Mouse (Mus musculus): ENCODE measurements around the gene Il17c. TPM values are rescaled to one million over a fixed set of nuclear protein-coding genes. Genes with fewer than 3 reads are reported as not detected.
A peak's percentile ranks its signal among the peaks of the same experiment; 100 is the strongest.

The Il17c gene
- not detected in 2 replicates for polyA plus RNA-seq (2011; ENCODE audit: insufficient read length, low read depth, missing spikeins)

DNA sequence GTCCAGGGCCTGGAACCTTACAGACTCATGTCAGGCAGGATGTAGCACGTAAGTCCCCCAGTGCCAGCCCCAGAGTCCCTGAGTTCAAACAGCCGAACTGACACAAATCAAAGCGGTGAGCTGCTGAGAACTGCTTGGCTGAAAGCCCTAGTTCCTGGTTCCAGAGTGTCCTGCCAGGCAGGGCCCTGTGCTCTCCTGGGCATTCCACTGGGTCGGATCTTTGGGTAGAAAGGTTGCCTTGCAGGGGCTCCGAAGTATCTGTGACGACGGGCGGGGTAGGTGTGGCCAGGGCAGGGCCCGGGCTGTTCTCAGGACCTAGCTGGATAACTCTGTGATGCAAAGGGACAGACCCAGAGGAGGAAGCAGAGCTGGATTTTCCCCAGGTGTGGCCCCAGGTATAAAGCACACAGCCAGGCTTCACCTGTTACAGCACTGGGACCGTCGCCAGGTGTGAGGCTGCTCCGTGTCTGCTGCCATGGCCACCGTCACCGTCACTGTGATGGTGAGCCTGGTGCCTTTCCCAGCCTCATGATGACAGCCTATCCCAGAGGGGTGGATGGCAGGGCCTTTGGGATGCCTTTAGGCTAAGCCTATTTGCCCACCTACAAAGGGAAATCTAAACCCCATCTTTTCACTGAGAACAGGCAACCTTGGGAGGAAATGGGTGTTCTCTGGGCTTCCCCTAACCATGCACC, at the start of gene Il17c:
Gene Il17c, plus strand, starts transcription at position 645 of the 695 bp plus-strand sequence.
- TF ChIP-seq CTCF (IDR thresholded peaks at IDR 0.05; ENCODE audit: borderline replicate concordance, insufficient read depth, low read length) = no peak
- TF ChIP-seq POLR2A (IDR thresholded peaks at IDR 0.05; ENCODE audit: low read depth, low read length) = no peak
- Histone ChIP-seq H3K4me1 (ENCODE audit: control insufficient read depth, insufficient read depth, low read length) (peaks cover 7% of the 10 kb centered on the region; the same call in 1 of the 2 replicates), H3K27ac (ENCODE audit: insufficient read depth, low read length) (no peak within 1 kb of the TSS), H3K4me3 (ENCODE audit: insufficient read depth, low read length) (no peak within 1 kb of the TSS)

DNA sequence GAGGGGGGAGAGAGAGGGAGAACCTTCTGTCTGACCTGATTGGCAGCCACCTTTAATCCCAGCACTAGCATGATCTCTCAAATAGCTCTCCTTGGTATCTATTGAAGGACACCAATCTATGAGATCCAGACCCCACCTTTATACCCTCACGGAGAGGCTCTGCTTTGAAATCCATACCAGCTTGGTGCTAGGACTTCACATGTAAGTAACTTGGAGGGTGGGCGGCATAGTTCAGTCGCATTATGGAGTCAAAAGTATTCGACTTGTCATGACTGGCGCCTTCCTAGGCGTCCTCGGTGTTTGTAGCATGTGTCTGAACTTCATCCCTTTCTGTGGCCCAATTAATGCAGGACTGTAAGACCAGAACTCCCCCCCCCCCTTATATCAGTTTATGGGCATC, 46.5 kb upstream of the Il17c start:
- Histone ChIP-seq H3K4me1 (ENCODE audit: control insufficient read depth, insufficient read depth, low read length) (peaks cover 8% of the 10 kb centered on the region), H3K27ac (ENCODE audit: insufficient read depth, low read length) (no peak overlapping the region), H3K4me3 (ENCODE audit: insufficient read depth, low read length) (peak overlapping the region; percentile 56; the same call in 1 of the 2 replicates)
- no peak for TF ChIP-seq POLR2A (IDR thresholded peaks at IDR 0.05; ENCODE audit: low read depth, low read length)
- TF ChIP-seq CTCF (IDR thresholded peaks at IDR 0.05; ENCODE audit: borderline replicate concordance, insufficient read depth, low read length) = no peak

DNA sequence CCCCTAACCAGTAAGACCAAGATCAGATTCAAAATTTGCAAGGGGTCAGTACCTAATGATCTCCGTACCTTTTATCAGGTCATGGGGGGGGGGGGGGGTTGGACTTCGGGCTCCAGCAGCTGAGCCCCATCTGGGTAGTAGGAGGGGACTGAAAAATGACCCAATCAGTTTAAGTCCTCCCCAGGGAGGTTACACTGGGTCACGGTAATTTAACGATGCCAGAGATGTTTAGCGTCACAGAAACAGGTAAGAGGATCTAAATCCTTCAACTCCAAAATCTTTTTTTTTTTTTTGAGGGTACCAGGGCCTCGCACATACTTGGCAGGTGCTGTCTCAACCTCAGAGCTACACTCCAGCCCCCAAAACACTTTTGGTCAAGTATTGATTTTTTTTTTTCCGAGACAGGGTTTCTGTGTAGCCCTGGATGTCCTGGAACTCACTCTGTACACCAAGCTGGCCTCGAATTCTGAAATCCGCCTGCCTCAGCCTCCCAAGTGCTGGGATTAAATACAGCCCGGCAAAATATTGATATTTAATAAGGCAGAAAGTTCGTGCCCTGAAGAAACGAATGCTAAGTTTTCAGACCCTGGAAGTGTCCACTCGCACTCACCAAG, 46.0 kb upstream of the Il17c start:
- H3K27ac ChIP-seq (ENCODE audit: insufficient read depth, low read length) = peak overlapping the region; percentile 68; the same call in 1 of the 2 replicates
- H3K4me3 ChIP-seq (ENCODE audit: insufficient read depth, low read length) = peak overlapping the region; percentile 56
- peaks cover 8% of the 10 kb centered on the region for H3K4me1 ChIP-seq (ENCODE audit: control insufficient read depth, insufficient read depth, low read length)
- TF ChIP-seq CTCF (IDR thresholded peaks at IDR 0.05; ENCODE audit: borderline replicate concordance, insufficient read depth, low read length) = no peak
- no peak for TF ChIP-seq POLR2A (IDR thresholded peaks at IDR 0.05; ENCODE audit: low read depth, low read length)

DNA sequence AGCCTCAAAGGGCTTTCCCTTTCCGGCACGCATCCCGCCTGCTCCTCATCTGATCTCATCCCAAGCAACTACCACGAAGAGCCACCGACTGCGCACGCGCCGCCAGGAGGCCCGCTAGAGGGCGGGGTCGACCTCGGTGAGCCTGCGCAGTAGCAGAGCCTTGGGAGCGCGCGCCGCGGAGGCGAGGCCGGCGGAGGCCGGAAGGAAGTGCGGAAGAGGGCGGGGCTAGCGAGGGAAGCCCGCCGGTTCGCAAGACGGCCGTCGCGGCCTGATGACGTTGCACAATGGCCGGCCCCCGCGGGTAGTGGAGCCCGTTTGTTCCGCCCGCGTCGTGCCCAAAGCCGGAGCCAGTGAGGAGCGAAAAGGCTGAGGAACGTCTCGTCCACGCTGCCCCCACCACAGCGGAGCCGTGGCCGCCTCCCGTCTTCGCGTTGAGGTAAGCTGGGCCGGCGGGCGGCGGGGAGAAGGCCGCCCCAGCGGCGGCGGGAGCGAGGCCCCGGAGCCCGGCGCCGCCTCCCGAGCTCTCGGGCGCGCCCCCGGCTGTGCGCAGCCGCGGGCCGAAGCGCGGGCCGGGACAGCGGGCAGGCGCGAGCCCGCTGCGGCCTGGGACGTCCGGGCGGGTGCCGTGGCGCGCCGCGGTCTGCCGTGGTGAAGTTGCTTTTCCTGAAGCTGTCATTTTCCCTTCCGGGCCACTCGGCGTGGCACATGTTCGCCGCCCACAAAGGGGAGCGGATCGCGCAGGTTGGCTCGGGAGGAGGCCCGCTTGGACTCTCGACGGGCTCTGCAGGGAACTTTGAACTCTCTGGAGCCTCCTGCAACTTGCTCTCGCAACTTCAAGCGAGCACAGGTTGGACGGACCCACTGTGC, 45.2 kb upstream of the Il17c start, which contains the start of gene Zc3h18:
Gene Zc3h18, plus strand, starts transcription at position 245 of the 867 bp plus-strand sequence.
- Histone ChIP-seq H3K4me3 (ENCODE audit: insufficient read depth, low read length) (peak within 1 kb of the TSS; percentile 85), H3K27ac (ENCODE audit: insufficient read depth, low read length) (peak within 1 kb of the TSS; percentile 94), H3K4me1 (ENCODE audit: control insufficient read depth, insufficient read depth, low read length) (peaks cover 8% of the 10 kb centered on the region)
- TF ChIP-seq CTCF (IDR thresholded peaks at IDR 0.05; ENCODE audit: borderline replicate concordance, insufficient read depth, low read length) (no peak), POLR2A (IDR thresholded peaks at IDR 0.05; ENCODE audit: low read depth, low read length) (peak; percentile 96)

DNA sequence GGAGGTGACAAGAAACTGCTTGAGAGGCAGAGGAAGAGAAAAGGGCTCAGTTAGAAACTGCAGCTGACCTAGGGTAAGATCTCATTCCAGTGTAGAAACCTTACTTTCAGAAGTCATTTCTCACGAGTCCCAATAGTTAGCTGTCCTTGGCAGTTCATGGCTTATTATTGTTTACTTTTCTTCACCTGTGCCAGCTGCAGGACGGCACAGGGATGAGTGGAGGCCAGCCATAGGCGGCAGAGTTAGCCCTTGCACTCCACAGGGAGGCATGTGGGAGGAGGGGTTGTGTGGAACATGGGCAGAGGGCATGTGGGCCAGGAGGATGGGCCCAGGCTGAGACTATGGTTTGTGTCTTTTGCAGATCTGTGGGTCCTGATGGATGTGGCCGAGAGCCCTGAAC, 38.8 kb upstream of the Il17c start:
- Histone ChIP-seq H3K4me3 (ENCODE audit: insufficient read depth, low read length) (no peak overlapping the region), H3K4me1 (ENCODE audit: control insufficient read depth, insufficient read depth, low read length) (peaks cover 3% of the 10 kb centered on the region; the same call in 1 of the 2 replicates), H3K27ac (ENCODE audit: insufficient read depth, low read length) (no peak overlapping the region)
- no peak for TF ChIP-seq POLR2A (IDR thresholded peaks at IDR 0.05; ENCODE audit: low read depth, low read length)
- TF ChIP-seq CTCF (IDR thresholded peaks at IDR 0.05; ENCODE audit: borderline replicate concordance, insufficient read depth, low read length) = no peak

DNA sequence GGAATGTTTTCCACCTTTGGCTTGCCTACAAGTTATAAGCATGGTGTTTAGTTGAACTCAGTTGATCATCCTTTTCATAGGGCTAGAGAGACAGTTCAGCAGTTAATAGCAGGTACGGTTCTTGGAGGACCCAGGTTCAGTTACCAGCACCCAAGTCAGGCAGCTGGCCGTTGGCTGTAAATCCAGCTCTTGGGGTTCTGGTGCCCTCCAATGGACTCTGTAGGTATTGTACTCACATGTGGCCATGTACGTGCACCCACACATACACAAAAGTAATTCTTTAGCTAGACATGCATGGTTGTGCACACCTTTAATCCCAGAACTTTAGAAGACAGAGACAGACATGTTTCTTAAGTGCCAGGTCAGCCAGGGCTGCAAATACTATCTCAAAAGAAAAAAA, 32.5 kb upstream of the Il17c start:
- TF ChIP-seq CTCF (IDR thresholded peaks at IDR 0.05; ENCODE audit: borderline replicate concordance, insufficient read depth, low read length) (no peak), POLR2A (IDR thresholded peaks at IDR 0.05; ENCODE audit: low read depth, low read length) (no peak)
- Histone ChIP-seq H3K4me3 (ENCODE audit: insufficient read depth, low read length) (no peak overlapping the region), H3K27ac (ENCODE audit: insufficient read depth, low read length) (no peak overlapping the region), H3K4me1 (ENCODE audit: control insufficient read depth, insufficient read depth, low read length) (no peaks in the 10 kb centered on the region)

DNA sequence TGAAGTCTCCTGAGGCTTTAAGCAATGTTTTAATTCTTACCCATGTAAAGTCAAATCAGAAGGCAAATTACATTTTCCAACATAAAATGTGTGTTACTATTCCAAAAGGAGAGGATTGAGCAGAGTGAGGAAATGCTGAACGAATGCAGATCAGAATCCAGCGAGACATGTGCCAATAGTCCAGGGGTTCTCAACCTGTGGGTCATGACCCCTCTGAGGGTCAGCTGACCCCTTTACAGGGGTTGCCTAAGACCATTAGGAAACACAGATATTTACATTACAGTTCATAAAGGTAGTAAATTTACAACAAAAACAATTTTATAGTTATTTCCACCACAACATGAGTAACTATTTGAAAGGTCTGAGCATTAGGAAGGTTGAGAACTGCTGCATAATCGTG, 31.1 kb upstream of the Il17c start:
- no peak for TF ChIP-seq POLR2A (IDR thresholded peaks at IDR 0.05; ENCODE audit: low read depth, low read length)
- TF ChIP-seq CTCF (IDR thresholded peaks at IDR 0.05; ENCODE audit: borderline replicate concordance, insufficient read depth, low read length) = no peak
- Histone ChIP-seq H3K4me1 (ENCODE audit: control insufficient read depth, insufficient read depth, low read length) (no peaks in the 10 kb centered on the region), H3K27ac (ENCODE audit: insufficient read depth, low read length) (no peak overlapping the region), H3K4me3 (ENCODE audit: insufficient read depth, low read length) (no peak overlapping the region)

DNA sequence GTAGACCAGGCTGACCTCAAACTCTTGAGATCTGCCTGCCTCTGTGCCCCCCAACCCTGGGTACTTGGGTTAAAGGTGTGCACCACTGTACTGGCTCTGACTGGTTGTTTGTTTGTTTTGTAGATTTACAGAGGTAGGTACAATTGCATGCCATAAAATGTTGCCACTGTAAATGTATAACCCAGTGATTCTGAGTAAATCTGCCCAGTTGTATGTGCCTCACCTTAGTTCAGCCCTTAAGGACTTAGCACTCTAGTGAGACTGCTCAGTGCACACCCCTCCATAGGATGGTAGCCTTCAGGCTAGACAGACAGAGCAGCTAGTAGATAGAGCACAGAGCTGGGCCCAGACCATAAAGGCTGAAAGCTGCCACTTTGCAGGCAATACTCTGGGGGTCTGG, 28.1 kb upstream of the Il17c start:
- TF ChIP-seq POLR2A (IDR thresholded peaks at IDR 0.05; ENCODE audit: low read depth, low read length) (no peak), CTCF (IDR thresholded peaks at IDR 0.05; ENCODE audit: borderline replicate concordance, insufficient read depth, low read length) (no peak)
- no peak overlapping the region for H3K27ac ChIP-seq (ENCODE audit: insufficient read depth, low read length)
- H3K4me1 ChIP-seq (ENCODE audit: control insufficient read depth, insufficient read depth, low read length) = no peaks in the 10 kb centered on the region
- no peak overlapping the region for H3K4me3 ChIP-seq (ENCODE audit: insufficient read depth, low read length)

DNA sequence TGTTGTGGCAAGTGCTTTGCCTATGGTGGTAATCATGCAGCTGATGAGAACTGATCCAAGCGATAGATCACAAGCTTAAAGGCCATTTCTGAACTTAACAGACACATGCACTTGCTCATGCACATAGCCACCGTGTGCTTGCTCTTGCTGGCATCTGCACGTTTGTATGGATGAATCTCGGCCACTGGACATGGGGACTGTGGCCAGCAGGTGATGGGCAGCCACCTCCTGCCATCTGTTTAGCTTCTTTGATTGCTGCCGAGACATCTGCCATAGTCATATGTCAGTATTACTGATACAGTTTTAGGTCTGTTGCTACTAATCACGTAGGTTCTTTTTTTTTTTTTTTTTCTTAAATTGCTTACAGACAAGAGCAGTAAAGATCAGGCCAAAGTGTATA, 26.5 kb upstream of the Il17c start:
- H3K4me1 ChIP-seq (ENCODE audit: control insufficient read depth, insufficient read depth, low read length) = no peaks in the 10 kb centered on the region
- TF ChIP-seq CTCF (IDR thresholded peaks at IDR 0.05; ENCODE audit: borderline replicate concordance, insufficient read depth, low read length) (no peak), POLR2A (IDR thresholded peaks at IDR 0.05; ENCODE audit: low read depth, low read length) (no peak)
- no peak overlapping the region for H3K4me3 ChIP-seq (ENCODE audit: insufficient read depth, low read length)
- H3K27ac ChIP-seq (ENCODE audit: insufficient read depth, low read length) = no peak overlapping the region

Measured in embryonic fibroblast, embryonic 13.5 days (primary cell).